Mouse (Mus musculus): Measurements from ENCODE around the gene Cd5. TPM values are rescaled to one million over a fixed set of nuclear protein-coding genes. Genes with fewer than 3 reads are reported as not detected.

Gene Cd5
- polyA plus RNA-seq, 1 experiment from 2014 or later: 0.28 TPM

GRCm38 (mm10) chr19:10677915-10678771, 60.7 kb downstream of the Cd5 start, which contains the start of gene Pga5:
Gene Pga5 (minus strand): TSS chr19:10678071.
- H3K27ac ChIP-seq (ENCODE audit: low read depth, low read length): no peak within 1 kb of the TSS
- H3K4me2 ChIP-seq (ENCODE audit: low read length): no peak within 1 kb of the TSS
- no peaks in the 10 kb centered on the region; the same call in 1 of the 2 replicates for H3K27me3 ChIP-seq (replicated peaks; ENCODE audit: control insufficient read depth, insufficient read depth, low read length)
- no peaks in the 10 kb centered on the region for H3K36me3 ChIP-seq (ENCODE audit: control insufficient read depth, insufficient read depth, low read length)
- H3K9ac ChIP-seq (ENCODE audit: low read depth, low read length): no peak within 1 kb of the TSS; the same call in 1 of the 2 replicates
- 41% methylated on average over 6 of the region's 6 CpGs for WGBS
- H3K4me1 ChIP-seq (ENCODE audit: control insufficient read depth, insufficient read depth, low read depth, low read length): peaks cover 4% of the 10 kb centered on the region
- ATAC-seq: peak; percentile 70
- H3K4me3 ChIP-seq (ENCODE audit: low read length): no peak within 1 kb of the TSS
- no peaks in the 10 kb centered on the region for H3K9me3 ChIP-seq (ENCODE audit: control insufficient read depth, low read length)

DNA sequence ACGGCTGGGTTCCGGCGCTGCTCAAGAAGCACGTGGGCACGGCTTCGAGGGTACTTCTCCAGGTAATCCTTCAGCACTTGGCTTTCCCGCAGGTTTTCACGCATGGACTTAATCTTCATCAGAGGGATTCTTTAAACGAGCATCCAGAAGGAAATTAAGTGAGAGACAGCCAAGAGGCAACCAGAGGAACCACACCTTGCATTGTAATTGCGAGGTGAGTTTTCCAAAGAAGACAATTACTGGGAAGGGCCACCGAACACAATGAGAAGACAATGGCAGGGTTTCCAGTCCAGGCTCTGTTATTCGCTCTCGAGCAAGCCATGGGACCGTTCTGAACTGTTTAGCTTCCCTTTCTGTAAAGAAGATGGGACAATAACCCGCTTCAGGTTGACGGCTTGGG, 62.1 kb downstream of the Cd5 start:
- Histone ChIP-seq H3K4me2 (ENCODE audit: low read length) (no peak overlapping the region), H3K4me1 (ENCODE audit: control insufficient read depth, insufficient read depth, low read depth, low read length) (peaks cover 4% of the 10 kb centered on the region), H3K27ac (ENCODE audit: low read depth, low read length) (no peak overlapping the region), H3K36me3 (ENCODE audit: control insufficient read depth, insufficient read depth, low read length) (no peaks in the 10 kb centered on the region), H3K4me3 (ENCODE audit: low read length) (no peak overlapping the region), H3K9ac (ENCODE audit: low read depth, low read length) (no peak overlapping the region), H3K9me3 (ENCODE audit: control insufficient read depth, low read length) (no peaks in the 10 kb centered on the region), H3K27me3 (replicated peaks; ENCODE audit: control insufficient read depth, insufficient read depth, low read length) (no peaks in the 10 kb centered on the region; the same call in 1 of the 2 replicates)
- 82% methylated on average over 16 of the region's 16 CpGs for WGBS
- no peak for ATAC-seq

DNA sequence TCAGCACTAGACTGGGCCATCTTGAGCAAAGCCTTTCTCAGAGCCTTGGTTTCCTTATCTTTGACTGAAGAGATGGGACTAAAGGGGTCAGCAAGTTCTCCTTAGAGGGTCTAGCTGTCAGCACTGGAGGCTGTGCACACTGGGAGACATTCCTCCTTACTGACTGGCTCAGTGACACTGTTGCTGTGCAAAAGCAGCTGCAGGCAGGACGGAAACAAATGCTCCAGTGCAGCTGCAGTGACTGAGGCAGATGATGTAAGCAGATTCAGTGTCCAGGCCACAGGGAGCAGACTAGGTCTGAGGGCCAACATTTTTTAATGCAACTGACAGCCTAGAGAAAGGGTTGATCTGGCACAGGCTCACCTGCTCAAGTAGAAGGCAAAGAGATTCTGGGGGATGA, 65.5 kb downstream of the Cd5 start:
- no peak for ATAC-seq
- no peaks in the 10 kb centered on the region; the same call in 1 of the 2 replicates for H3K27me3 ChIP-seq (replicated peaks; ENCODE audit: control insufficient read depth, insufficient read depth, low read length)
- H3K27ac ChIP-seq (ENCODE audit: low read depth, low read length): no peak overlapping the region
- no peaks in the 10 kb centered on the region for H3K9me3 ChIP-seq (ENCODE audit: control insufficient read depth, low read length)
- no peak overlapping the region for H3K4me3 ChIP-seq (ENCODE audit: low read length)
- no peaks in the 10 kb centered on the region for H3K4me1 ChIP-seq (ENCODE audit: control insufficient read depth, insufficient read depth, low read depth, low read length)
- no peak overlapping the region for H3K4me2 ChIP-seq (ENCODE audit: low read length)
- no peaks in the 10 kb centered on the region for H3K36me3 ChIP-seq (ENCODE audit: control insufficient read depth, insufficient read depth, low read length)
- 43% methylated on average over 1 of the region's 1 CpGs for WGBS
- no peak overlapping the region for H3K9ac ChIP-seq (ENCODE audit: low read depth, low read length)

DNA sequence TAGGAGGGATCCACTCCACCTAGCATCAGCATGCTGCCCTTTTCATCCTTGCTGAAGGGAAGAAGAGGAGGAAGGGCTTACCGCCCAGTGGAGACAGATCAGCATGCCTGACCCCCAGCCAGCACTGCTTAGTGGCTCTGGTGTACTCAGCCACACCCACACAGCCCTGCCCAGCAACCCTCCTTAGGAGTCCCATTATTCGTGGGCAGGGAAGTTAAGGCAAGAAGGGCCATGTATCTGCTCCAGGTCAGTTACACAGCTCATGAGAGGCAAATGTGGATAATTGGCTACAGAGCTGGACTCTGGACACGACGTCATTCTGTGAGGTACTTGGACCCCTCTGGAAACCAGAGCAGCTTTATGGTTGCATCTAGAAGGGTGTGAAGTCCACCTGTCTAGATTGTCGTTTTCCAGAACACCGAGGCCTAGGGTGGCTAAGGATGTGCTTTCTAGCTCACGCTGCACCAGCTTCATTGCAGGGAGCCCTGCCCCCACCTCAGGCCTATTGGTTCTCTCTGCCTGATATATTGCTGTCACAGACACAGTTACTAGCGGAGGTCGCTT, 66.9 kb downstream of the Cd5 start:
- Histone ChIP-seq H3K4me1 (ENCODE audit: control insufficient read depth, insufficient read depth, low read depth, low read length) (no peaks in the 10 kb centered on the region), H3K9ac (ENCODE audit: low read depth, low read length) (no peak overlapping the region), H3K27me3 (replicated peaks; ENCODE audit: control insufficient read depth, insufficient read depth, low read length) (no peaks in the 10 kb centered on the region), H3K4me3 (ENCODE audit: low read length) (no peak overlapping the region), H3K36me3 (ENCODE audit: control insufficient read depth, insufficient read depth, low read length) (no peaks in the 10 kb centered on the region), H3K27ac (ENCODE audit: low read depth, low read length) (no peak overlapping the region), H3K9me3 (ENCODE audit: control insufficient read depth, low read length) (no peaks in the 10 kb centered on the region), H3K4me2 (ENCODE audit: low read length) (no peak overlapping the region)
- WGBS: 65% methylated on average over 9 of the region's 9 CpGs
- ATAC-seq: no peak

DNA sequence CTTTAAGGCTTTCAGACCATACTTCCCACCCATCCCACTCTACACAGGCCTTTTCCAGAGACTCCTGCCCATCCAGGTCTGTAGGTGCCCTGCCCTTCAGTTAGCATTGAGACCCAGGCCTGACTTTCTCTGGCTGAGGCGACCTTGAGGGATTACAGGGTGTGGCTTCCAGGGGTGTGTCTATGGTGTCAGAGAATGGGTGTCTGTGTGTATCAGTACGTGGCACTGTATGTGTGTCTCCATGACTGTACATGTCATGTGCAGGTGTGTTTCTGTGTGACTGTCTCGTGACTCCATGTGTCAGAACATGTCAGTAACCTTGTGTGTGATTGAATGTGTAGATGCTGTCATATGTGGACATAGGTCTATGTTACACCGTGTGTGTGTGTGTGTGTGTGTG, 67.5 kb downstream of the Cd5 start:
- Histone ChIP-seq H3K4me1 (ENCODE audit: control insufficient read depth, insufficient read depth, low read depth, low read length) (no peaks in the 10 kb centered on the region), H3K4me2 (ENCODE audit: low read length) (no peak overlapping the region), H3K4me3 (ENCODE audit: low read length) (no peak overlapping the region), H3K9me3 (ENCODE audit: control insufficient read depth, low read length) (no peaks in the 10 kb centered on the region), H3K36me3 (ENCODE audit: control insufficient read depth, insufficient read depth, low read length) (no peaks in the 10 kb centered on the region), H3K9ac (ENCODE audit: low read depth, low read length) (no peak overlapping the region), H3K27ac (ENCODE audit: low read depth, low read length) (no peak overlapping the region), H3K27me3 (replicated peaks; ENCODE audit: control insufficient read depth, insufficient read depth, low read length) (no peaks in the 10 kb centered on the region)
- no peak for ATAC-seq
- WGBS: 86% methylated on average over 4 of the region's 4 CpGs

Other genes starting within 250 kb of the Cd5 start
- gene Cpsf7, start 213.7 kb downstream of the Cd5 start, polyA plus RNA-seq (2015; fragmentation: Nextera tagmentation; extraction: Ambion mirVana): 40.8 and 57.9 TPM in 2 replicates
- 69.0 and 74.0 TPM in 2 replicates for gene Sdhaf2, start 212.9 kb downstream of the Cd5 start, polyA plus RNA-seq (2015; fragmentation: Nextera tagmentation; extraction: Ambion mirVana)
- gene Tmem216, start 182.8 kb downstream of the Cd5 start, polyA plus RNA-seq (2015; fragmentation: Nextera tagmentation; extraction: Ambion mirVana): 46.6 and 48.4 TPM in 2 replicates
- 22.1 and 22.4 TPM in 2 replicates for gene Cyb561a3, start 161.8 kb downstream of the Cd5 start, polyA plus RNA-seq (2015; fragmentation: Nextera tagmentation; extraction: Ambion mirVana)
- gene Tmem138, start 161.6 kb downstream of the Cd5 start, polyA plus RNA-seq (2015; fragmentation: Nextera tagmentation; extraction: Ambion mirVana): 36.2 and 41.4 TPM in 2 replicates
- 203 and 237 TPM in 2 replicates for gene Ddb1, start 133.7 kb downstream of the Cd5 start, polyA plus RNA-seq (2015; fragmentation: Nextera tagmentation; extraction: Ambion mirVana)
- gene Tkfc, start 133.3 kb downstream of the Cd5 start, polyA plus RNA-seq (2015; fragmentation: Nextera tagmentation; extraction: Ambion mirVana): 24.4 and 26.3 TPM in 2 replicates
- gene Vwce, start 104.8 kb downstream of the Cd5 start, polyA plus RNA-seq (2015; fragmentation: Nextera tagmentation; extraction: Ambion mirVana): 1.2 and 1.5 TPM in 2 replicates
- gene Pga5, start 60.9 kb downstream of the Cd5 start, polyA plus RNA-seq (2015; fragmentation: Nextera tagmentation; extraction: Ambion mirVana): not detected in 2 replicates
- gene Vps37c, start 50.3 kb downstream of the Cd5 start, polyA plus RNA-seq (2015; fragmentation: Nextera tagmentation; extraction: Ambion mirVana): 27.7 and 35.0 TPM in 2 replicates
- gene Cd6, start 91.1 kb upstream of the Cd5 start, polyA plus RNA-seq (2015; fragmentation: Nextera tagmentation; extraction: Ambion mirVana): not detected in 2 replicates
- gene Slc15a3, start 100.7 kb upstream of the Cd5 start, polyA plus RNA-seq (2015; fragmentation: Nextera tagmentation; extraction: Ambion mirVana): 0.20 and 0.33 TPM in 2 replicates
- gene Tmem132a, start 130.9 kb upstream of the Cd5 start, polyA plus RNA-seq (2015; fragmentation: Nextera tagmentation; extraction: Ambion mirVana): 180 and 196 TPM in 2 replicates
- 50.2 and 50.7 TPM in 2 replicates for gene Tmem109, start 143.0 kb upstream of the Cd5 start, polyA plus RNA-seq (2015; fragmentation: Nextera tagmentation; extraction: Ambion mirVana)
- 35.0 and 39.1 TPM in 2 replicates for gene Prpf19, start 156.2 kb upstream of the Cd5 start, polyA plus RNA-seq (2015; fragmentation: Nextera tagmentation; extraction: Ambion mirVana)
- 0.79 and 0.94 TPM in 2 replicates for gene Zp1, start 181.6 kb upstream of the Cd5 start, polyA plus RNA-seq (2015; fragmentation: Nextera tagmentation; extraction: Ambion mirVana)
- 0.19 and 0.20 TPM in 2 replicates for gene Ptgdr2, start 198.2 kb upstream of the Cd5 start, polyA plus RNA-seq (2015; fragmentation: Nextera tagmentation; extraction: Ambion mirVana)
- gene Ccdc86, start 210.3 kb upstream of the Cd5 start, polyA plus RNA-seq (2015; fragmentation: Nextera tagmentation; extraction: Ambion mirVana): 12.9 and 14.8 TPM in 2 replicates
- gene Ms4a10, start 235.7 kb upstream of the Cd5 start, polyA plus RNA-seq (2015; fragmentation: Nextera tagmentation; extraction: Ambion mirVana): not detected in 2 replicates